Mouse (Mus musculus): Measurements from ENCODE around the gene Tepsin. TPM values are rescaled to one million over a fixed set of nuclear protein-coding genes. Genes with fewer than 3 reads are reported as not detected.
A peak's percentile ranks its signal among the peaks of the same experiment; 100 is the strongest.

Gene Tepsin
- polyA plus RNA-seq, 1 experiment from 2014 or later = 19.0 TPM

DNA sequence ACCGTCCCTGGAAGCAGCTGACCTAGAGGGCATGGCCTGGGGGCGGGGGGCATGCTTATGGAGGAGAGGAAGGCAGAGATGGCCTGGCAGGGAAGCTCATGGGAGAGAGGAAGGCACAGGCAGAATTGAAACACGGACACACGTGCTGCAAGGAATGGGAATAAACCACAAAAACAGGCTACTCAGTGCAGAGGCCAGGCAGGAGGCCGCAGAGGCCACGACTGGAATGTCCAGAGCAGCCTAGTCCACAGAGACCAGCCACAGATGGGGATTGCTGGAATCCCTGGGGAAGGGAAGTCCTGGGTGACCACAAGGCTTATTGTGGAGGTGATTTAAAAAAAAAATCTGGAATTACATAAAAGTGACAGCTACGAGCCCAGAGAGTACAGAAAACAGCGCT is 49.5 kb downstream of the Tepsin start:
- Histone ChIP-seq H3K9me3 (ENCODE audit: control insufficient read depth, low read depth, low read length) (no peaks in the 10 kb centered on the region), H3K36me3 (ENCODE audit: control insufficient read depth, insufficient read depth, low read length) (no peaks in the 10 kb centered on the region), H3K4me2 (replicated peaks; ENCODE audit: low read depth, low read length) (no peak overlapping the region), H3K4me1 (ENCODE audit: control insufficient read depth, insufficient read depth, low read length) (peaks cover 16% of the 10 kb centered on the region), H3K9ac (replicated peaks; ENCODE audit: low read depth, low read length) (no peak overlapping the region), H3K4me3 (ENCODE audit: low read depth, low read length) (no peak overlapping the region), H3K27ac (ENCODE audit: low read length) (no peak overlapping the region), H3K27me3 (ENCODE audit: control insufficient read depth, insufficient read depth, low read length) (peaks cover 9% of the 10 kb centered on the region; the same call in 1 of the 2 replicates)
- WGBS = 68% methylated on average over 8 of the region's 8 CpGs
- ATAC-seq (ENCODE audit: insufficient number of reproducible peaks, insufficient read depth, low FRiP score, low read depth) = no peak

DNA sequence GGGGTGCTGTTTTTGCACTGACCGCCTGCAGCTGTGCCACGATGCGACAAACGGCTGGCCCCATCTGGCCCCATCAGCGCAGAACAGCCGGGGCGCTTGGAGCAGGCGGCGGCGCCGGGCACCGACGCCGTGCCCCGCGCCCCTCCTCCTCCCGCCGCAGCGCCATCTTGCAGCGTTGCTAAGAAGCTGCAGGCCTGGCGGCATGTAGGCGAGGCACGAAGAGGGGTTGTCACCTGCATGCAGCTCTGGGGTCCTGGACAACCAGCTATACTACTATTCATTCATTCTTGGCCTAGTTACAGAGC is 50.3 kb downstream of the Tepsin start:
- WGBS = 6% methylated on average over 23 of the region's 23 CpGs
- no peaks in the 10 kb centered on the region for H3K9me3 ChIP-seq (ENCODE audit: control insufficient read depth, low read depth, low read length)
- H3K4me1 ChIP-seq (ENCODE audit: control insufficient read depth, insufficient read depth, low read length) = peaks cover 16% of the 10 kb centered on the region
- peaks cover 9% of the 10 kb centered on the region; the same call in 1 of the 2 replicates for H3K27me3 ChIP-seq (ENCODE audit: control insufficient read depth, insufficient read depth, low read length)
- H3K9ac ChIP-seq (replicated peaks; ENCODE audit: low read depth, low read length) = no peak overlapping the region
- H3K27ac ChIP-seq (ENCODE audit: low read length) = no peak overlapping the region
- peak overlapping the region; percentile 96 for H3K4me2 ChIP-seq (replicated peaks; ENCODE audit: low read depth, low read length)
- H3K36me3 ChIP-seq (ENCODE audit: control insufficient read depth, insufficient read depth, low read length) = no peaks in the 10 kb centered on the region
- ATAC-seq (ENCODE audit: insufficient number of reproducible peaks, insufficient read depth, low FRiP score, low read depth) = no peak
- H3K4me3 ChIP-seq (ENCODE audit: low read depth, low read length) = no peak overlapping the region

DNA sequence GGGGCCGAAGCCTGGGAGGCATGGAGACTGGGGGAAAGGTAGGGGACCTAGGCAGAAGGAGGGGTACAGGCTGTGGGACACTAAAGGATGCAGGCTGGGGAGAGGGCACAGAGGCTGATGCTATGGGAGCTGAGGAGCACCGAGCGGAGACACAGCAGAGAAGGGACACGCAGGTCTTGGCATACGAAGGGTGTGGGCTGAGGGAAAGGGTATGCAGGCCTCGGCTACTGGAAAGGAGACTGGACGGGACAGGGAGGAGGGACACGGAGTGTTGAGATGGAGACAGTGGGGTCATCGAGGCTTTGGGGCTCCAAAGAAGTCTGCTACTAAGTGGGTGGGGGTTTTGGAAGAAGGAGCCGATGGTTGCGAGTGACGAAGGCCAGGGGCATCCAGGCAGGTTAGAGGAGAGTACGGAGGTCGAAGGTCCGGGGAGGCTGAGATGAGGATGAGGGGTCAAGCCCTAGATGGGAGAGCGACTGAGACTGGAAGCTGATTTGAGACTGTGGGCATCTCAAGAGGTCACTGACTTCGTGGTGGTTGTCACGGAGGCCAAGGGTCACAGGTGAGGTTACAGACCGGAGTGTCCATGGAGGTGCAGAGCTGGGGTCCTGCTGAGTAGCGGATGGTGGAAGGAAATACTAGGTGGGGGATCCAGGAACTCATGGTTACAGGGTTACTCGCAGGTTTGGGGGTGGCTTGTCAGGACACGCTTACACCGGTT is 50.8 kb downstream of the Tepsin start:
- ATAC-seq (ENCODE audit: insufficient number of reproducible peaks, insufficient read depth, low FRiP score, low read depth) = no peak
- peaks cover 9% of the 10 kb centered on the region; the same call in 1 of the 2 replicates for H3K27me3 ChIP-seq (ENCODE audit: control insufficient read depth, insufficient read depth, low read length)
- no peaks in the 10 kb centered on the region for H3K9me3 ChIP-seq (ENCODE audit: control insufficient read depth, low read depth, low read length)
- WGBS = 18% methylated on average over 23 of the region's 23 CpGs
- H3K4me1 ChIP-seq (ENCODE audit: control insufficient read depth, insufficient read depth, low read length) = peaks cover 16% of the 10 kb centered on the region
- H3K36me3 ChIP-seq (ENCODE audit: control insufficient read depth, insufficient read depth, low read length) = no peaks in the 10 kb centered on the region
- H3K9ac ChIP-seq (replicated peaks; ENCODE audit: low read depth, low read length) = no peak overlapping the region
- H3K4me3 ChIP-seq (ENCODE audit: low read depth, low read length) = peak overlapping the region; percentile 50
- H3K4me2 ChIP-seq (replicated peaks; ENCODE audit: low read depth, low read length) = peak overlapping the region; percentile 96
- no peak overlapping the region for H3K27ac ChIP-seq (ENCODE audit: low read length)

- peaks cover 12% of the 10 kb centered on the region for H3K4me1 ChIP-seq (ENCODE audit: control insufficient read depth, insufficient read depth, low read length)
- H3K4me2 ChIP-seq (replicated peaks; ENCODE audit: low read depth, low read length) = peak within 1 kb of the TSS; percentile 96
- peak within 1 kb of the TSS; percentile 18; the same call in 1 of the 2 replicates for H3K27ac ChIP-seq (ENCODE audit: low read length)
- no peaks in the 10 kb centered on the region for H3K36me3 ChIP-seq (ENCODE audit: control insufficient read depth, insufficient read depth, low read length)
- H3K4me3 ChIP-seq (ENCODE audit: low read depth, low read length) = peak within 1 kb of the TSS; percentile 50
- peak within 1 kb of the TSS; percentile 52 for H3K9ac ChIP-seq (replicated peaks; ENCODE audit: low read depth, low read length)
- no peak for ATAC-seq (ENCODE audit: insufficient number of reproducible peaks, insufficient read depth, low FRiP score, low read depth)
- under 1% methylated on average over 56 of the region's 63 CpGs for WGBS
- peaks cover 9% of the 10 kb centered on the region; the same call in 1 of the 2 replicates for H3K27me3 ChIP-seq (ENCODE audit: control insufficient read depth, insufficient read depth, low read length)
- H3K9me3 ChIP-seq (ENCODE audit: control insufficient read depth, low read depth, low read length) = no peaks in the 10 kb centered on the region
These were observed 51.9 kb downstream of the Tepsin start, which contains the start of gene Aatk for GRCm38 (mm10) chr11:120046553-120047191. Gene Aatk, minus strand, starts transcription at chr11:120047167.

DNA sequence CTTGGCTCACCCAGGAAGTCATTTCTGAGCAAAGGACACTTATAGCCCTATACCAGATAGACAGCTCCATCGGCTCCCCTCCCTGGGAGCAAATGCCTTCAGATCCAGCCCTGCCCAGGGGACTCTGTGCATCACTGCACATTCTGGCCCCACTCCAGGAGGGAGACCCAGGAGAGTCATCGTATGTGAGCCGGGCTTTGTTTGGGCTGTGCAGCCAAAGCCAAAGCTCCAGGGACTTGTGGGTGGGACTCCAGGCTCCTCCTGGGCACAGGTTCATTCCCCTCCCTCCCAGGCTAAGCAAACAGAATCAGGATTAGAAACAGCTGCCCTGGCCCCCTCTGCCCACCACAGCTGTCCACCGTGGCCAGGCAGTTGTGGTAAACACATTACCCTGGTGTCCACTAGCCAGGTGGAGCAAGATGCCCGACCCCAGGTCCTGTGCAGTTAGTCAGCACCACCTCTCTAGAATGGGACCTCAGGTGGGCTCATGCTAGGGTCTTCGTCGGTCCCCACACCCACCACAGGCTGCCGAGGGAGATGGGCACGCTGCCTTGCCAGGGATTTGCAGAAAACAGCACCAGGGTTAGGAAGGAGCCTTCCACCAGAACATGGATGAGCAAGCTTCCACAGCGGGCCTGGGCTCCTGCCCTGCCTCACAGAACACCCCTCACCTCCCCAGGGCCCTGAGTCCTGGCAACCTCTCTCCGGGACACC is 52.5 kb downstream of the Tepsin start:
- peaks cover 9% of the 10 kb centered on the region; the same call in 1 of the 2 replicates for H3K27me3 ChIP-seq (ENCODE audit: control insufficient read depth, insufficient read depth, low read length)
- ATAC-seq (ENCODE audit: insufficient number of reproducible peaks, insufficient read depth, low FRiP score, low read depth) = peak; percentile 19; the same call in 1 of the 2 replicates
- no peaks in the 10 kb centered on the region for H3K9me3 ChIP-seq (ENCODE audit: control insufficient read depth, low read depth, low read length)
- H3K4me2 ChIP-seq (replicated peaks; ENCODE audit: low read depth, low read length) = peak overlapping the region; percentile 96
- peaks cover 12% of the 10 kb centered on the region for H3K4me1 ChIP-seq (ENCODE audit: control insufficient read depth, insufficient read depth, low read length)
- peak overlapping the region; percentile 52; the same call in 1 of the 2 replicates for H3K9ac ChIP-seq (replicated peaks; ENCODE audit: low read depth, low read length)
- H3K27ac ChIP-seq (ENCODE audit: low read length) = no peak overlapping the region
- 39% methylated on average over 11 of the region's 11 CpGs for WGBS
- H3K36me3 ChIP-seq (ENCODE audit: control insufficient read depth, insufficient read depth, low read length) = no peaks in the 10 kb centered on the region
- H3K4me3 ChIP-seq (ENCODE audit: low read depth, low read length) = peak overlapping the region; percentile 50

GRCm38 (mm10) chr11:120045341-120045740 is 53.2 kb downstream of the Tepsin start:
- H3K4me2 ChIP-seq (replicated peaks; ENCODE audit: low read depth, low read length) = no peak overlapping the region
- H3K4me1 ChIP-seq (ENCODE audit: control insufficient read depth, insufficient read depth, low read length) = peaks cover 12% of the 10 kb centered on the region
- WGBS = 63% methylated on average over 4 of the region's 4 CpGs
- no peaks in the 10 kb centered on the region for H3K36me3 ChIP-seq (ENCODE audit: control insufficient read depth, insufficient read depth, low read length)
- peaks cover 9% of the 10 kb centered on the region; the same call in 1 of the 2 replicates for H3K27me3 ChIP-seq (ENCODE audit: control insufficient read depth, insufficient read depth, low read length)
- H3K4me3 ChIP-seq (ENCODE audit: low read depth, low read length) = no peak overlapping the region
- no peak for ATAC-seq (ENCODE audit: insufficient number of reproducible peaks, insufficient read depth, low FRiP score, low read depth)
- no peak overlapping the region for H3K27ac ChIP-seq (ENCODE audit: low read length)
- no peak overlapping the region for H3K9ac ChIP-seq (replicated peaks; ENCODE audit: low read depth, low read length)
- H3K9me3 ChIP-seq (ENCODE audit: control insufficient read depth, low read depth, low read length) = no peaks in the 10 kb centered on the region

- ATAC-seq (ENCODE audit: insufficient number of reproducible peaks, insufficient read depth, low FRiP score, low read depth) = no peak
- Histone ChIP-seq H3K4me2 (replicated peaks; ENCODE audit: low read depth, low read length) (no peak overlapping the region), H3K27ac (ENCODE audit: low read length) (peak overlapping the region; percentile 48; the same call in 1 of the 2 replicates), H3K27me3 (ENCODE audit: control insufficient read depth, insufficient read depth, low read length) (no peaks in the 10 kb centered on the region), H3K36me3 (ENCODE audit: control insufficient read depth, insufficient read depth, low read length) (no peaks in the 10 kb centered on the region), H3K4me1 (ENCODE audit: control insufficient read depth, insufficient read depth, low read length) (peaks cover 11% of the 10 kb centered on the region), H3K4me3 (ENCODE audit: low read depth, low read length) (no peak overlapping the region), H3K9ac (replicated peaks; ENCODE audit: low read depth, low read length) (no peak overlapping the region), H3K9me3 (ENCODE audit: control insufficient read depth, low read depth, low read length) (no peaks in the 10 kb centered on the region)
- 60% methylated on average over 7 of the region's 7 CpGs for WGBS
These were observed 56.2 kb downstream of the Tepsin start for GRCm38 (mm10) chr11:120042141-120042838.
